Mouse (Mus musculus) E14TG2a.4 (cell line): ENCODE measurements around the gene Pyy.

Source experiments
- H3K27me3 ChIP-seq: 2 replicates; pipeline ENCODE4 v1.6.1; 2014; ENCODE audit warnings: low read length, control low read depth; ENCODE audit not compliant: insufficient read depth
- H3K36me3 ChIP-seq: 2 replicates; pipeline ENCODE4 v1.6.1; 2014; ENCODE audit warnings: low read length, control low read depth; ENCODE audit not compliant: insufficient read depth
- H3K4me1 ChIP-seq: replicated peaks from 2 replicates; pipeline ENCODE4 v1.6.1; 2014; ENCODE audit warnings: low read depth, low read length, control low read depth
- H3K4me3 ChIP-seq: replicated peaks from 2 replicates; pipeline ENCODE4 v1.5.1; 2014; ENCODE audit warnings: mild to moderate bottlenecking, low read length
- H3K9me3 ChIP-seq: 2 replicates; pipeline ENCODE4 v1.6.1; 2014; ENCODE audit warnings: low read length, control low read depth
- CTCF ChIP-seq: conservative IDR thresholded peaks from 2 replicates; pipeline ENCODE4 v1.5.1; 2014; ENCODE audit warnings: low read length
- NANOG ChIP-seq: IDR thresholded peaks from 2 replicates; pipeline ENCODE4 v1.6.1; 2014; ENCODE audit warnings: borderline replicate concordance, low read length, mixed read lengths
- POU5F1 ChIP-seq: IDR thresholded peaks from 2 replicates; pipeline ENCODE4 v1.6.1; 2014; ENCODE audit warnings: low read length, borderline replicate concordance

Gene Pyy

GRCm38 (mm10) chr11:102068969-102069368 is 38.7 kb downstream of the Pyy start:
- peaks cover 9% of the 10 kb centered on the region for H3K27me3 ChIP-seq
- no peaks in the 10 kb centered on the region for H3K36me3 ChIP-seq
- peaks cover 15% of the 10 kb centered on the region for H3K4me1 ChIP-seq
- no peaks in the 10 kb centered on the region for H3K9me3 ChIP-seq
- TF ChIP-seq NANOG (no peak), CTCF (peak; percentile 48)
- no peak overlapping the region for H3K4me3 ChIP-seq

DNA sequence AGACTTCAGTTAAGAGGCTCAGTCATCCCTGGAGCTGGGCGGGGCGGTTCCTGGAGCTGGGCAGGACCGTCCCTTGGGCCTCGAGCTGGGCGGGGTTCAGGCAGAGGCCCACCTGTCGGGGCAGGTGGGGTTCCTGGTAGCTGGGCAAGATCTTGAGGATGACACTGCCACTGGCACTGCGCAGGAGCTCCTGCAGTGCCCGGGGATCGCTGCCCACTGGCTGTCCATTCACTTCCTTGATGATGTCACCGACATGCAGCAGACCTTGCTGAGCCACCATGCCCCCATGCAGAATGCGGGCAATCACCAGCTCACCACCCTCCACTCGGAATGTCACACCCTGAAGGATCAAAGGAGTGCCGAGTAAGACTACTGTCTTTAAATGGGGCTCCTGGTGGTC is 44.6 kb downstream of the Pyy start:
- H3K27me3 ChIP-seq = peaks cover 36% of the 10 kb centered on the region
- no peak for TF ChIP-seq POU5F1
- TF ChIP-seq NANOG = no peak
- no peak for TF ChIP-seq CTCF
- no peaks in the 10 kb centered on the region for H3K36me3 ChIP-seq
- no peaks in the 10 kb centered on the region for H3K9me3 ChIP-seq
- peaks cover 29% of the 10 kb centered on the region for H3K4me1 ChIP-seq
- no peak overlapping the region for H3K4me3 ChIP-seq

DNA sequence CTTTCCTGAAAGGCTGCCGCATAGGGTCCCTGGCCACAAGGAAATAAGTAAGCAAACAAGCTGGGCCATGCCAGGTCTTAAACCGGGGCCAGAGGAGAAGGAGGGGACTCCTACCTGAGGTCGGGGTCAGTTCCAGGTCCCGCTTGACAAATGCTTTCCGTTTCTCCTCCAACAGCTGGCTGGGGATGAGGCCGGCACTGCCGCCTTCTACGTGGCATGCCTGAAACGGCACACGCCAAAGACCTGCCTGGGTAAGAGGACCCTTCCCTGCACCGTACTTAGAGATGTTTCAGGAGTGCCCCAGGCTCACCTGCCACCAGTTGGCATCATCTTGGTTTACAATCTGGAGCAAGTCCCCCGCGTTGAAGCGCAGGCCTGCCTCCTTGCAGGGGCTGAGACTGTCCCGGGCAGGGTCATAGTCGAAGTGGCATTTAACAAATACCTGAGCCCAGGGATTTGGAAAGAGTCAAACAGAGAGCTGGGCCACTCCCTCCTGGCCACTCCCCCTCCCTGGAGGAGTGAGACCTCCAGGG is 45.6 kb downstream of the Pyy start:
- TF ChIP-seq POU5F1 (no peak), CTCF (no peak), NANOG (no peak)
- no peaks in the 10 kb centered on the region for H3K36me3 ChIP-seq
- peaks cover 29% of the 10 kb centered on the region for H3K4me1 ChIP-seq
- H3K27me3 ChIP-seq = peaks cover 46% of the 10 kb centered on the region
- H3K9me3 ChIP-seq = no peaks in the 10 kb centered on the region
- peak overlapping the region; percentile 76 for H3K4me3 ChIP-seq

DNA sequence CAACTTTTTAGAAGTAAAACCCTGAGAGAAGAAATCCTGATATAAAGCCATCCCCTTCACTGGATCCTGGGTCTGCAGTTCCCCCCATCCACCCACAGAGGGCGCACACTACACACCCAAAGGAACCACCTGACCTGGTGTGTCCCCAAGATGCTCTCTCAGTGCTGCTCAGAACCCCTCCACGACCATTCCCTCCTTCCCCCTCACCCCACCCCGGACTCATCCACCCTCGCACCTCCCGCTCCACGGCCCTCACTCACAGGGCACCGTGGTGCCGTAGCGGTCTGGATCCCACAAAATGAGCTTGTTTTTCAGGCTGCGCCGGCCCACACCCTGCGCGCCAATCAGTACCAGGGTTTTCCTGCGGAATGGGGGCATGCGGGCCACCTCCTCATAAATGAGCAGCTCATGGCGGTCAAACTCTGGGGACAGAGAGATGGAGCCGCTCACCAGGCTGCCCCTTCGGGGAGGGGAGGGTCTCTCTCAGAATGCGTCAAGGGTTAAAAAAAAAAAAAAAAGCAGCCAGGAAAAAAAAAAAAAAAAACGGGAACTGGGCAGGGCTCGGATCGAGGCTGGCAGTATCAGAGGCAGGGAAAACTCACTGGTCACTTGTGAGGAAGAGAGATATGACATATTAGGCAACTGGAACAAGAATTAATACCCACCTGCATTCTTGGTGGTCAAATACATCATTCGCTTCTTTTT is 46.2 kb downstream of the Pyy start:
- H3K36me3 ChIP-seq = no peaks in the 10 kb centered on the region
- TF ChIP-seq CTCF = peak; percentile 99
- TF ChIP-seq POU5F1 = no peak
- H3K4me3 ChIP-seq = peak overlapping the region; percentile 76
- peaks cover 29% of the 10 kb centered on the region for H3K4me1 ChIP-seq
- H3K9me3 ChIP-seq = no peaks in the 10 kb centered on the region
- peaks cover 52% of the 10 kb centered on the region for H3K27me3 ChIP-seq
